Mouse (Mus musculus) cerebellum, adult 2 months (tissue): Measurements from ENCODE around the gene Ppdpf.

Experiments used
- CTCF ChIP-seq: fragments of 200-500 bp; IDR thresholded peaks from 2 replicates; pipeline ENCODE4 v1.5.1; 2011; ENCODE audit warnings: low read depth, mild to moderate bottlenecking, control low read depth, low read length, moderate library complexity, borderline replicate concordance; ENCODE audit not compliant: insufficient read depth
- POLR2A ChIP-seq: fragments of 200-500 bp; IDR thresholded peaks from 2 replicates; pipeline ENCODE4 v1.6.1; 2011; ENCODE audit warnings: low read length, control low read depth, borderline replicate concordance; ENCODE audit not compliant: insufficient read depth

- TF ChIP-seq CTCF (no peak), POLR2A (no peak)
Measured at GRCm38 (mm10) chr2:181213021-181213445, 26.0 kb downstream of the Ppdpf start, which contains the start of gene Srms.
